Mouse (Mus musculus): ENCODE results near the gene Olfr822.
"Not testable (repeated sequence)": the region's sequence is repeated elsewhere in the genome, so short reads cannot be mapped to it uniquely, and the experiment has no call there.

Gene Olfr822

DNA sequence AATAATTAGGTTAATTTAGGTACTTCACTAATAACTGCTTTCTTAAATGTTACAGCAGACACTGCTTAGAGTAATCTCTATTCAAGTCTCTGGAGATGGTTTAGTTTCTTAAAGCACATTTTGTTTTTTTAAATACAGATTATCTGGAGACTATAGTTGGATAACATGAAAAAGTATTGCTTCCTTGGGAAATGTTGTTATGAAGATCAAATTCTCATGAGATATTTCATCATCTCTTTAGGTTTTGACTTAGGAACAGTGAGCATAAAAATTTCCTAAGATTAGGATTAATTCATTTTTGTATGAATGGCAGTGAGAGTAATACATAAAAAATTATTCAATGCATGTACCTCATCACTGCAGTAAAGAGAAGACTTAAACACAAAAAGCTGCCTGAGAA is at the start of gene Olfr822:
Gene Olfr822, plus strand, starts transcription at position 301 of the 400 bp plus-strand sequence.
- no peak for DNase-seq (ENCODE audit: low spot score in 2 of 2)

GRCm38 (mm10) chr10:130030048-130030447 is 41.0 kb upstream of the Olfr822 start, which contains the start of gene Olfr821:
TSS of gene Olfr821 (plus strand) at chr10:130030348.
- no peak for DNase-seq (ENCODE audit: low spot score in 2 of 2)

- DNase-seq (ENCODE audit: low spot score in 2 of 2), result no peak
Measured at GRCm38 (mm10) chr10:130037096-130037495, 33.9 kb upstream of the Olfr822 start.

- peak in 1 of 2 experiments; percentile 17 for DNase-seq (ENCODE audit: low spot score in 2 of 2)
Measured at GRCm38 (mm10) chr10:130092838-130093440, 21.9 kb downstream of the Olfr822 start.

DNA sequence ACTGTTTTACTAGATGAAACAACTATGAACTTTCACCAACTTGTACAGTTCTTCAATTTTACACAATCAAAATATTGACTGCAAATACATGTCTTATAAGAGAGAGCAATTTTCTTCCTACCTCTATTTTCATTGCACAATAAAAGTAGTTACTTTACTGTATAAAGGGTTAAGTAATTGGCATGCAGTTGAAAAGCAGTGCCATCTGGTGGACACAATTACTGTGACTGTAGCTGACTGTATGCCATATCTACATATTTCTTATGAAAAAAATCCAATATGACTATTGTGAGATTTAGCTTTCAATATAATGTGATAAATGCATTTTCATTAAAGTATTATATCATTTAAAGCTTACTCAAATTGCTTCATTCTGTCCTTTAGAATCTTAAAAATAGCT is 25.1 kb downstream of the Olfr822 start:
- no peak for DNase-seq (ENCODE audit: low spot score in 2 of 2)

DNA sequence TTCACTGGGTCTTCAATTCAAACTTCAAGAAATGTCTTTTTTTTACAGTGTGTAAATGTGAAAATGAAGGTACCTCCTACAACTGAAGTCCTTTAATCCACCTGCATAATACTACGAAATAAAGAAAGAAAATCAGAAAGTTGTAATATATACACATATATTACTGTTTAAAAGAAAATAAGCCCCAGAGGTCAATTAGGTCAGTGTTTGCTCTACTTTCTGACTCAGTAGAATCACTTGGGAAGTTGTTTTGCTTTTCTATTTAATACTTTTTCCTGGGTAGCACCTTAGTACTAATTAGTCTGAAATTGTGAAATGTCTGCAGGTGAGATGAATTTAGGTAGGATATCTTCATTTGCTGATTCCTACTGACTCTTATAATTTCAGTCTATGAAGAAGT is 44.3 kb downstream of the Olfr822 start, which contains the start of gene Olfr823:
Gene Olfr823, minus strand, starts transcription at position 101 of the 400 bp plus-strand sequence.
- DNase-seq (ENCODE audit: low spot score in 2 of 2), result not testable (repeated sequence)

DNA sequence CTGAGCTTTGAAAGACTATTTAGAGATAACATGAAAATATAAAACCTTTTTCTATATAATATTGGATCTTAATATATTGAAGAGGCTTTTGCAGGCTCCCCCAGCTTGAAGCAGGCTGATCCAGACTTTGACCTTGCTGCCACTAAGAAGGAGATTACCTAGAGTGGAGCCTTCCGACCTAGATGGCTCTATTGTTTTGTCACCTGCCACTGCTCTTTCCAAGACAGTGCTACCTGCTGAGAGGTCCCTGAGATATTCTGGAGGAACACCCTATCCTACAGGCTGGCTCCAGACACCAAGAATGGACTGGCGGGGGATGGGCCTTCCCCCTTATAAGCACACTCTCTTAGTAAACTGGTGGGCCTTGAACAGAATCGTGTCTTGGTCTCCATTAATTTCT is 45.0 kb downstream of the Olfr822 start:
- not testable (repeated sequence) for DNase-seq (ENCODE audit: low spot score in 2 of 2)
